Mouse (Mus musculus): ENCODE data around the gene A630089N07Rik. TPM values are rescaled to one million over a fixed set of nuclear protein-coding genes. Genes with fewer than 3 reads are reported as not detected.

The A630089N07Rik gene
- polyA plus RNA-seq (2014; fragmentation: Illumina TruSeq; extraction: RNeasy Lipid Tissue Mini Kit (QIAGEN cat#74804); ENCODE audit: low read depth, low replicate concordance) = 17.3 TPM

GRCm38 (mm10) chr16:98081889-98082818 lies at the start of gene A630089N07Rik:
Gene A630089N07Rik, minus strand, starts transcription at chr16:98082450.

GRCm38 (mm10) chr16:97996616-97997382 lies 85.5 kb downstream of the A630089N07Rik start, which contains the start of gene B230307C23Rik:
Gene B230307C23Rik, plus strand, starts transcription at chr16:97997315.

GRCm38 (mm10) chr16:97962151-97962948 lies 119.9 kb downstream of the A630089N07Rik start, which contains the start of the genes C2cd2 and Zbtb21:
Gene C2cd2, minus strand, starts transcription at chr16:97962598.
Gene Zbtb21, minus strand, starts transcription at chr16:97962622.

Other genes with a start within 250 kb of the A630089N07Rik start
- gene Prdm15, start 230.6 kb downstream of the A630089N07Rik start, polyA plus RNA-seq (2014; fragmentation: Illumina TruSeq; extraction: RNeasy Lipid Tissue Mini Kit (QIAGEN cat#74804); ENCODE audit: low read depth, low replicate concordance) = 10.5 TPM
- 10.9 TPM for gene C2cd2, start 119.9 kb downstream of the A630089N07Rik start, polyA plus RNA-seq (2014; fragmentation: Illumina TruSeq; extraction: RNeasy Lipid Tissue Mini Kit (QIAGEN cat#74804); ENCODE audit: low read depth, low replicate concordance)
- 8.5 TPM for gene Zbtb21, start 119.8 kb downstream of the A630089N07Rik start, polyA plus RNA-seq (2014; fragmentation: Illumina TruSeq; extraction: RNeasy Lipid Tissue Mini Kit (QIAGEN cat#74804); ENCODE audit: low read depth, low replicate concordance)
- gene B230307C23Rik, start 85.1 kb downstream of the A630089N07Rik start, polyA plus RNA-seq (2014; fragmentation: Illumina TruSeq; extraction: RNeasy Lipid Tissue Mini Kit (QIAGEN cat#74804); ENCODE audit: low read depth, low replicate concordance) = 54.0 TPM